Mouse (Mus musculus) ovary, adult 2 months (tissue): Measurements from ENCODE around the gene R3hcc1l. TPM values are rescaled to one million over a fixed set of nuclear protein-coding genes. Genes with fewer than 3 reads are reported as not detected.

Experiments used
- polyA plus RNA-seq: library from polyadenylated mRNA; depleted of rRNA; stranded (reverse); fragments of >200 nt; gene quantifications from 2 replicates; pipeline ENCODE4 v1.2.3, GENCODE M21; 2012; rRNA removed

The R3hcc1l gene
- polyA plus RNA-seq = 4.4 and 4.9 TPM in 2 replicates

DNA sequence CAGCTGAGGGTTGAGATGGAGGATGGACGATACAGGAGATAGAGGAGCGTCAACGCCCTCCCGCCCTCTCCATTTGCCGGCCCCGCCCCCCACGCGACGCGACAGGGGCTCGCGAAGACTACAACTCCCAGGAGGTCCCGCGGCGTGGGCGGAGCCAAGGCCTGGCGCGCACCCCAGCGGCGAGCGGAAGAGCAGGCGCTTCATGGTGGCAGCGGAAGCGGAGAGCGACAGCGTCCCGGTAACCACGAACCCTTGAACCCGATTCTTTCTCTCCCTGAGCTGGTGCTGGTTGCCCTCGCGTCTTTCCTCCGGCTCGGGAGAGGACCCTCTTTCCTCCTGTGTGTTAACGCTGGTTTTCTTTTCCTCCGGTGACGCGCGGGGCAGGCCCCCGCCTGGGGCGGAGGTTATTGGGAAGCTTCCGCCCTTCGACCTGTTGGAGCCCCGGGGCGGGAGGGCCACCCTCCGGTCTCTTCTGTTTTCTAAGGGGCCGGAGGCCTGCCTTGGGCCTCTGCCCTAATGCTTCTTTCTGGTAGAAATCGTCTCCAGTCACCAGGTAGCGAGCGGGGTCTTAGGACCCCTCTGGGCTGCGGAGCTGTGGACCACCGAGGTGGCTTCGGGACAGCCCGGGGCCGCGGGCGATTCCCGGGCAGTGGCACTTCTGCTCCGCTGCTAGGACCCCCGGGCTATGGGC lies at the start of gene R3hcc1l:
R3hcc1l (plus strand) TSS at position 140 of the 691 bp plus-strand sequence.

DNA sequence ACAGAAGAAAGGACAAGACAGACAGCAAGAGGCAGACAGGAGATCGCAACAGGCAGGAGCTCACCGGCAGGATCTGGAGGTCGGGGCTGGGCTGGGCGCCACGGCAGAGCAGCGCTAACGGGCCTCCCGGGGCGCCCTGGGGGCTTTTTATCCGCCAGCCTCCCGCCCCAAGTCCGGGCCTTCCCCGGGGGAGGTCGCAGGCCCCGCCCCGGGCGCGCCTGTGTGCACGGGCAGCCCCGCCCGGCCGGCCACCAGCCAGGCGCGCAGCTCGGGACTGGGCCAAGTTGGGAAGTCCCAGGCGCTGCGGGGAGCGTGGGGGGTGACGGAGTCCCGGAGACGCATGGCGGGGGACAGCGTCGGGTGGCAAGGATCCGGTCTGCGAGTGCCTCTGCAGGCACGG lies 94.1 kb downstream of the R3hcc1l start, which contains the start of gene Loxl4:
Loxl4 (minus strand) TSS at position 160 of the 400 bp plus-strand sequence.

Other genes with a start within 250 kb of the R3hcc1l start
- 4.2 and 4.4 TPM in 2 replicates for gene Crtac1, start 87.0 kb upstream of the R3hcc1l start, polyA plus RNA-seq
- gene Loxl4, start 94.1 kb downstream of the R3hcc1l start, polyA plus RNA-seq = 1.8 and 2.3 TPM in 2 replicates
- 24.0 and 30.0 TPM in 2 replicates for gene Pyroxd2, start 234.0 kb downstream of the R3hcc1l start, polyA plus RNA-seq